Mouse (Mus musculus): ENCODE data around the gene Sfrp2. TPM values are rescaled to one million over a fixed set of nuclear protein-coding genes. Genes with fewer than 3 reads are reported as not detected.

Sfrp2 gene
- polyA plus RNA-seq, 1 experiment from 2014 or later = 53.0 TPM

DNA sequence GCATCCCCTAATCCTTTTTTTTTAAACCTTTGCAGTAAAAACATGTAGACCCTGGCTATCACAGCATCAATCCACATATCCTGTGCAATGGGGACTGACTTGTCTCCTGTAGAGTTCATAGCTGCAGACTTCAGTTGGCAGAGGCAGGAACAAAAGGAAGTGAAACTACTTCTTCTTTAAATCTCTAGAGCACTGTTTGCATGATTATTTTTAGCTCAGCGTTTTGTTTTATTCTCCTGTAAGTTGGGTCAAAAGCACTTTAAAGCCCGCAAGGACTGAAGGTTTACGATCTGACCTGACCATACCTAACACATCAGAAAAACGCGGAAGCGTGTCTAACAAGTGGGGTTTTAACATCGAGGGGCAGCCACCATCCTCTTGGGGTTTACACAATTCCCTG, 45.9 kb downstream of the Sfrp2 start:
- Histone ChIP-seq H3K4me2 (no peak overlapping the region), H3K9ac (no peak overlapping the region), H3K27me3 (no peaks in the 10 kb centered on the region), H3K27ac (no peak overlapping the region), H3K9me3 (replicated peaks) (no peaks in the 10 kb centered on the region), H3K4me1 (no peaks in the 10 kb centered on the region), H3K4me3 (no peak overlapping the region), H3K36me3 (ENCODE audit: poor library complexity, severe bottlenecking) (no peaks in the 10 kb centered on the region)
- 82% methylated on average over 7 of the region's 7 CpGs for WGBS
- ATAC-seq = no peak

- Histone ChIP-seq H3K27ac (no peak overlapping the region), H3K4me3 (no peak overlapping the region), H3K27me3 (no peaks in the 10 kb centered on the region), H3K4me1 (no peaks in the 10 kb centered on the region), H3K36me3 (ENCODE audit: poor library complexity, severe bottlenecking) (no peaks in the 10 kb centered on the region), H3K4me2 (no peak overlapping the region), H3K9ac (no peak overlapping the region), H3K9me3 (replicated peaks) (no peaks in the 10 kb centered on the region)
- no peak for ATAC-seq
Measured at GRCm38 (mm10) chr3:83812863-83813262, 46.7 kb downstream of the Sfrp2 start.

DNA sequence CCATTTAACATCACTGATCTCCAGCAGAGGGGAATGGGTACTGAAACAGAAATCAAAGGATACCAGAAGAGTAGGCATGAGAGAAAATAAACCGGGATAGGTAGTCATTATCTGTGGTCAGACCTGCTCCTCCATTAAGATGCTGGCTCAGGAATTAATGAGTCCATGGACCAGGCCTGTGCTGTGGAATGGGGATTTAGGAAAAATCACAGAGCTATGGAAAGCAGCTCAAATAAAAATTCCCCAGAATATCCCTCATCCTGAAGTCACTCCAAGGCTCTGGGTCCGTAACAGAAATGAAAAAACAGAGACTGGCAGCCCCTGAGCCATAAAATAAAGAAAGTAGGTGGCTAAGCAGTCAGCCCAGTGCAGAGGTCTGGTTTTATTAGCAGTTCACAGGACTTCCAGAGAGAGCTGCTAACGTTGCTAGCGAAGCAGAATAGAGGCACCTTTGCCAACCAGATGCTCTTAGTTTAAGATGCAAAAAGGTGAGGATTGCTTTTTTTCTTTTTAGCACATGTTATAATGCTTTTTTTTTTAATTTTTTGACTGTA, 50.3 kb downstream of the Sfrp2 start:
- Histone ChIP-seq H3K9me3 (replicated peaks) (no peaks in the 10 kb centered on the region), H3K4me2 (no peak overlapping the region), H3K4me1 (no peaks in the 10 kb centered on the region), H3K27ac (no peak overlapping the region; the same call in 1 of the 2 replicates), H3K4me3 (no peak overlapping the region), H3K9ac (no peak overlapping the region), H3K27me3 (no peaks in the 10 kb centered on the region), H3K36me3 (ENCODE audit: poor library complexity, severe bottlenecking) (no peaks in the 10 kb centered on the region)
- WGBS = 79% methylated on average over 4 of the region's 4 CpGs
- ATAC-seq = no peak

DNA sequence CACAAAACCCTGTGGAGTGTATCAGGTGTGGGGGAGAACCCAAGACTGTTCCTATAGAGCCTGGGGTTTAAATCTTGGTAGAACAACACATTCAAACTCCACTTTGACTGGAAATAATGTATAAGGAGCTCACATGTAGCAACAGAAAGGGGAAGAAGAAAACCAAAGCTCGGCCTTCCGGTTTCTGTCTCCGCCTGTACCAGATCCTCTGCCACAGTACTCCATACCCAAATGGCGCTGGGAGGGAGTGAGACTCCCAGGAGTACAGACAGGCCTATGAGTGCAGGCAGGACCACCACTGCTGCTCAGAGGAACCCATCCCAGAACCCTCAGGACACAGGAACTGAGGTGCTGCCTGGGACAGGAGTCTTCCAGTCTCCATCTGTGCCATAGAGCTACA, 57.7 kb downstream of the Sfrp2 start:
- Histone ChIP-seq H3K36me3 (ENCODE audit: poor library complexity, severe bottlenecking) (no peaks in the 10 kb centered on the region), H3K27ac (no peak overlapping the region), H3K4me3 (no peak overlapping the region), H3K4me2 (no peak overlapping the region), H3K9ac (no peak overlapping the region), H3K4me1 (no peaks in the 10 kb centered on the region), H3K9me3 (replicated peaks) (no peaks in the 10 kb centered on the region), H3K27me3 (no peaks in the 10 kb centered on the region)
- no peak for ATAC-seq
- 92% methylated on average over 4 of the region's 4 CpGs for WGBS

Other genes starting within 250 kb of the Sfrp2 start
- 0.57 and 0.68 TPM in 2 replicates for gene Tlr2, start 75.4 kb downstream of the Sfrp2 start, polyA plus RNA-seq (2015; fragmentation: Nextera tagmentation; extraction: Ambion mirVana)